Mouse (Mus musculus) v-Abl transformed pro-B cells (cell line): ENCODE measurements around the gene Adipor2.
"Not testable (repeated sequence)": the region's sequence is repeated elsewhere in the genome, so short reads cannot be mapped to it uniquely, and the experiment has no call there.

ENCODE experiments used
- in situ Hi-C, 2 experiments: fragments of 400-800 bp; cut with MboI; formaldehyde crosslinking; loops; one replicate each; pipeline ENCODE4 v1.15.1; 2025; ENCODE audit not compliant: unreplicated experiment in 2 of 2

Adipor2 gene

DNA sequence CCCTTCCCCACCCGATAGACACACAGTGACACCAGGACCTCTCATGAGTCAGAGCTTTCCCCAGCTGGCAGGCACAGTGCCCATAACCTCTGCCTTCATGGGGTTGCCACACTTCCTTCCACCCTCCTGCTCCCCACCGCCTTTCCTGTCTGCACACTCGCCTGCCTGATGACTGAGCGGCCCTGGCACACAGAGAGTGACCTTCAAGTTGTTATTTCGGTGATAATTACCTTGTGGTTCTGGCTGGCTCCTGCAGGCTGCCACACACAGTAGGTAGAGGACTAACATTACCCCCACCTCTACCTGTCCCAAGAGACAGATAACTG lies 21.2 kb downstream of the Adipor2 start:
- in situ Hi-C loops: loop anchor here (25.0 kb wide), 3 partner anchors 1066 to 1509 kb away; partner anchors contain the start of genes Hnrnpf (in 1 of the 2) and Il17ra (in 1 of the 2)

DNA sequence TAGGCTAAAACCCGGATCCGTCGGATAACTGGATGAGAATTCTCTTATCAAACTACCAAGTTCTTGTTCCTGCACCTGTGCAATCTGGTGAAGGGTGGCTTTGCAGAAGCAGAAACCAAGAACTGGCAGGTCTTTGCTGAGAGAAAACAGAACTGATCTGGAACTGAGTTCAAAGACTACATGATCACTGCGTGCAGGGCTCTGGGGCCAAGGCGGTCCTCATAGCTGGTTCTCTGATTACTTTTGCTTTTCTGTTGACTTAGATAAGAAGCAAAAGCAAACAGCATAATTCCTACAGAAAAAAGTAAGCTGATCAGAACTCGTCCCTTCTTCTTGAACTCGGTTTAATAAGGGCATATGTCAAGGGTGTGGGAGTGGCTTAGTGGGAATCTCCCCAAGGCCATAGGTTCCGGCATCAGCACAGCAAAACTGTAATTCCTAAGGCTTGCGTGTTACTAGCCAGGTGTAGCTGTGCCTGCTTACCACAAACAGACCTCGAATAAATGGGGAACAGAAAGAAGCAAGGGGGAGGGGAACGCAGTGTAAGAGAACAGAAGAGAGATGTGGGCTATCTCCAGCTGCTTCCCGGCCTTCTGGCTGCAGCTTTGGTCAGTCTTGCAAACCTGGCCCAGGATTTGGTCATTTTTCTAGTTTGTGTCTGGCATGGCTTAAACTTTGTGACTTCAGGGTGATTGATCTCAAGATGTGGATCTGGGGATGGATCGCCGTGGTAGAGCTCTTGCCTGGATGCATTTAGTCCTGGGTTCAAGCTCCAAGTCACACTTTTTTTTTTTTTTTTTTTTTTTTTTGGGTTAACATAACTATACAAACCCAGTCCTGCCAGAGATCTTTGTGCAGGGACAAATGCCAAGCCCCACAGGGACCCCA lies 21.8 kb downstream of the Adipor2 start:
- in situ Hi-C loops: loop anchor here (25.0 kb wide), 3 partner anchors 1067 to 1508 kb away; partner anchors contain the start of genes Hnrnpf (in 1 of the 2) and Il17ra (in 1 of the 2)

DNA sequence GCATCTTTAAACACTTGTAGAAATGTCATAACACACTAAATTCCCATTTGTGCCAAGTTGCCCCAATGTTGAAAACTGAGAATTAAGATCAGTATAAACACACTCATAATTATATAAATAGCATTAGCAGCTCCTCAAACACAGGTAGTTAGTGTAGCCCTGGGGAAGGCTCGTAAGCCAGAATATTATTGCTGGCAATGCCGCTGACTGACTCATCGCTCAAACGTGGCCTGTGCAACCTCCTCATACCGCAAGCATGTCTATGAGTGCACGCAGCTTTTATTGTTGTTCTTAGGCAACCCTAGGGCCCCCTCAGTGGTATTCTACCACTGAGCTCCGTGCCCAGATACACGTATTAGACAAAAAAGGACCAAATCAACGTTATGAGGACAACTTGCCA lies 24.7 kb downstream of the Adipor2 start:
- in situ Hi-C loops: loop anchor here (5.0 to 25.0 kb wide), 4 partner anchors 34 to 1506 kb away; partner anchors contain the start of genes Hnrnpf (in 1 of the 2) and Il17ra (in 1 of the 2)

DNA sequence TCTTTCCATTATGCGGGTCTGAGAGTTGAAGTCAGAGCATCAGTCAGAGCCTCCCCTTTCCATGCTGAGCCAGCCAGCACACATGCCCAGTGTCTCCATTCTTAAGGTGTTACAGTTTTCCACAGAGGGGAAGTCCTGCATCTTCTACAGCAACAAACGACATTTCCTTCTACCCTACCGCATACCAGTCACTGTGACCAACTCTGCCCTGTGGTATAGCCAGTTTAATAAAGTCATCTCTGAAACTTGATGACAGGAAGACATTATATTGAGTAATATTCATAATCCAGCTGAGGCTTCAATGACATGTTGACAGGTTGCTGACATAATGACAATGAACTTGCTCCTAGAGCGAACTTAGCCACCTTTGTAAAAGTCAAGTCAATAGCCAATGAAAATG lies 26.8 kb downstream of the Adipor2 start:
- in situ Hi-C loops: loop anchor here (5.0 to 25.0 kb wide), 4 partner anchors 37 to 1503 kb away; partner anchors contain the start of genes Hnrnpf (in 1 of the 2) and Il17ra (in 1 of the 2)

DNA sequence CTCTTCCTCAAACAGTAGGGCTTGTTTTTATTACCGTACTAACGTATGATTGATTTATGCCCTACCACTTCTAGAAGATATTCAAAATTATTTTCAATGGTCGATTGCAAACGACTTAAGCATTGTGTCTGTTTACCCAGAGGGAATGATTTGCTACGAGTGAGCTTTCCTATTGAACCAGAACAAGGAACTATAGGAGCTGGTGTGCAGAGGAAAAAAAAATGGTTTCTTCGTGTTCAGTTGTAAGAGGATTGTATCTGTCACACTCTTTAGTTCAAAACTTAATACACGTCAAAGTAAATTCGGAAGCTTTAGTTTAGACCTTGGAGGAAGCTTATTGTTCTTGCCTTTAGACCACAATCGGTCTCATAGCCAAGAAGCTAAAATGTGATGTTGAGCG lies 28.4 kb downstream of the Adipor2 start:
- in situ Hi-C loops: loop anchor here (5.0 to 25.0 kb wide), 4 partner anchors 37 to 1502 kb away; partner anchors contain the start of genes Hnrnpf (in 1 of the 2) and Il17ra (in 1 of the 2)

DNA sequence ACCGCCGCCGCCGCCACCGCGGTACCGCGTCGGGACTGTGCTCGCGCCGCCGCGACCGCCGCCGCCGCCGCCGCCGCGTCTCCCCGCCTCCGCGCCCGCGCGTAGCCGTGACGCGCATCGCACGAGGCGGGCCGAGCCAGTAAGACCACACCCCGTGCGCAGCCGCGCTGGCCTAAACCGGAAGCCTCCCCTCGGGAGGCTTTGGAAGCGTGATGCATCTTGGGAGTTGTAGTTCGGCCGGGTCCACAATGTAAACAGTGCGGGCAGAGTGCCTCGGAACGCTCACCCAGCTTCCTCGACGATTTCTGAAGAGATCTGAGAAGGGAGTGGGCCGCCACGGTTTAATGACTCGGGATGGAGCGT lies 28.9 kb downstream of the Adipor2 start:
- in situ Hi-C loops: loop anchor here (5.0 to 25.0 kb wide), 4 partner anchors 36 to 1501 kb away; partner anchors contain the start of genes Hnrnpf (in 1 of the 2) and Il17ra (in 1 of the 2)

DNA sequence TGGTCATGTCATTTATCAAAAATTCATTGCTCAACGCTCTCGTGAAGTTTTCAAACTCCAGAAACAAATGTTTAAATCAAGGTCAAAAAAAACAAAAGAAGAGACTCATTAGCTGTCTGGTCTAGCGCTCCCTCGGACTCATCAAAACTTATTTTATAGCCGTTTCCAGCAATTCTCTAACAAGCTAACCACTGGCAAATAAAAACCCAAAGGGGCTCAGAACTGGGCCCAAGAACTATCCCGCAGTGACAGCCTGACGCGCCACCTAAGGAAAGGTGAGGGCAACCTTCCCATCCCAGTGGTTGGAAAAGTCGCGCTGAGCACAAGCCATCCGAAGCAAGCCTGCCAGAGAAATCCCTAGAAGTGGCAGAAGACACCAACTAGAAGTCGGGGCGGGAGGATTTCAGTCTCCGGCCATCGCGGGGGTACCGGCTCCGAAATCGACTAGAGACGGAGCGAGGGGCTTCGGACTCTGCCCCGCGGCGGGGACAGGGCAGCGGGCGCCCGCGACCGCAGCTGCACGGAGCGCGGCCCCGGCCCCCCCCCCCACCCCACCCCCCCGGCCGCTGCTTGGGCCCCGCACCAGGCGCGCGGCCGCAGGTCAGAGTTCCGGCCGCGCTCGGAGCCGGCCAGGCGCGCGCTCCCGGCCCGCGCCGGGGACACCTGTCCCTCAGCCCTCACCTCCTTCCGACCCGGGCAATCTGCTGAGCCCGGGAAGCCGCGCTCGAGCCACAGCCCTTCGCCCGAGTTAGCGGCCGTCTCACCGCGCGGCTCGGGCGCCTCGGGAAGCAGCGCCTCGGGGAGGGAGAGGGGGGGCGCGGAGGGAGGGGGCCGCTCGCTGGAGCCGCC lies 29.5 kb downstream of the Adipor2 start:
- in situ Hi-C loops: loop anchor here (5.0 to 25.0 kb wide), 4 partner anchors 36 to 1501 kb away; partner anchors contain the start of genes Hnrnpf (in 1 of the 2) and Il17ra (in 1 of the 2)

DNA sequence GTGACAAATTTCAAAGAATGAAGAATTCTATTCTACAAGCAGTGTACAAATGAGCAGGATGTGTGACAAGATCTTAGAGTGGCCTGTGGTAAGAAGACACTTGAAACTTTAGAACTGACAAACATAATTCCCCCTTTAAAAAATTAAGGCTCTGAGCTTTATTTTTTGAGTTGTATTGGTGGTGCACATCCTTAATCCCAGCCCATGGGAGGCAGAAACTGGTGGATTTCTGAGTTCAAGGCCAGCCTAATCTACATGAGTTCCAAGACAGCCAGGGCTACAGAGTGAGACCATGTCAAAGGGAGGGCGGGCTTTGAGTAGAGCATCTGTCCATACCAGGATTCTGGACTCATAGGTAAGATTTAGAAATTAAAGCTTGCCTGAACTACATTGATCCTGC lies 30.7 kb downstream of the Adipor2 start:
- in situ Hi-C loops: loop anchor here (5.0 to 25.0 kb wide), 4 partner anchors 35 to 1500 kb away; partner anchors contain the start of genes Hnrnpf (in 1 of the 2) and Il17ra (in 1 of the 2)

- in situ Hi-C loops: loop anchor here (5.0 to 25.0 kb wide), 4 partner anchors 34 to 1499 kb away; partner anchors contain the start of genes Hnrnpf (in 1 of the 2) and Il17ra (in 1 of the 2)
These were observed 31.1 kb downstream of the Adipor2 start for GRCm38 (mm10) chr6:119386421-119386820.

DNA sequence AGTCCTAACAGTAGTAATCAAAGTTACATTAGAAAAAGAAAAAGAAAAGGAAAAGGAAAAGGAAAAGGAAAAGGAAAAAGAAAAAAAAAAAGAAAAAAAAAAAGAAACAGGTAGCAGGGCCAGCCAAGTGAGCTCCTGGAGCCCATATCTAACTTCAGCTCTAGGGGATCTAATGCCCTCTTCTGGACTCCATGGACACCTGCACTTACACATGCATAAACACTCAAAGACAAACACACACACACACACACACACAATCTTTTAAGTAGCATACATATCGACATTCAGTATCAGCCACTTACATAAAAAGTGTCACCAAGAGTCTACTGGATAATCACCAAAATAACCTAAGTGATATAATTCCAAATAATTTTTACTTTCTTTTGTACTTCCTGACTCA lies 31.8 kb downstream of the Adipor2 start:
- in situ Hi-C loops: loop anchor here (5.0 to 25.0 kb wide), 4 partner anchors 33 to 1498 kb away; partner anchors contain the start of genes Hnrnpf (in 1 of the 2) and Il17ra (in 1 of the 2)

- in situ Hi-C loops: loop anchor here (25.0 kb wide), 3 partner anchors 1084 to 1491 kb away; partner anchors contain the start of genes Hnrnpf (in 1 of the 2) and Il17ra (in 1 of the 2)
These were observed 38.9 kb downstream of the Adipor2 start for GRCm38 (mm10) chr6:119378631-119379030.

- in situ Hi-C loops: loop anchor here (25.0 kb wide), 3 partner anchors 1085 to 1490 kb away; partner anchors contain the start of genes Hnrnpf (in 1 of the 2) and Il17ra (in 1 of the 2)
These were observed 39.9 kb downstream of the Adipor2 start for GRCm38 (mm10) chr6:119377613-119378012.

DNA sequence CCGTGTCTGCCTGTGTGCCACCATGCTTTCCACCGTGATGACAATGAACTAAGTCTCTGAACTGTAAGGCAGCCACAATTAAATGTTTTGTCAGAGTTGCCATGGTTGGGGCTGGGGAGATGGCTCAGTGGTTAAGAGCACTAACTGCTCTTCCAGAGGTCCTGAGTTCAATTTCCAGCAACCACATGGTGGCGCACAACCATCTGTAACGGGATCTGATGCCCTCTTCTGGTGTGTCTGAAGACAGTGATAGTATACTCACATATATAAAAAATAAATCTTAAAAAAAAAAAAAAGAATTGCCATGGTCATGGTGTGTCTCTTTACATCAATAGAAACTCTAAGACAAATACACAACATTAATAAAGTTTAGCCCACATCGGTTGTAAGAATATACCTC lies 42.5 kb downstream of the Adipor2 start:
- in situ Hi-C loops: loop anchor here (25.0 kb wide), 3 partner anchors 1087 to 1488 kb away; partner anchors contain the start of genes Hnrnpf (in 1 of the 2) and Il17ra (in 1 of the 2)

GRCm38 (mm10) chr6:119373000-119373705 lies 44.4 kb downstream of the Adipor2 start:
- in situ Hi-C loops: no loop called here

DNA sequence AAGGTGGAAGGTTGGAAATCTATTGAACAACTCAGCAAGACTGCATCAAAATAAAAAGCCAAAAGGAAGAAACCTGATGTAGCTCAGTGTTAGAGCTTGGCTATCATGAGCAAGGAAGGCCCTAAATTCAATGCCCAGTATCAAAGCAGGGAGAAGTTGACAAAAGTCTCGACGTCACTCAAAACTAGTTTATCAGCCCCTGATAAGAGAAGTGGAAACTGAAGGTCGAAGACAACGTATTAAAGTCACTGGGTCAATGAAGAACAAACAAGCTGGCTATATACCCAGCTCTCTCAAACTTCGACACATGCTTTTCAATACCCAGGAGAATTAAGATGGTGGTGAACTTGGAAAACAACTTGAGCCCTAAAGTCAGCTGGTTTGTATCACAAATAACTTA lies 45.3 kb downstream of the Adipor2 start:
- in situ Hi-C loops: no loop called here

DNA sequence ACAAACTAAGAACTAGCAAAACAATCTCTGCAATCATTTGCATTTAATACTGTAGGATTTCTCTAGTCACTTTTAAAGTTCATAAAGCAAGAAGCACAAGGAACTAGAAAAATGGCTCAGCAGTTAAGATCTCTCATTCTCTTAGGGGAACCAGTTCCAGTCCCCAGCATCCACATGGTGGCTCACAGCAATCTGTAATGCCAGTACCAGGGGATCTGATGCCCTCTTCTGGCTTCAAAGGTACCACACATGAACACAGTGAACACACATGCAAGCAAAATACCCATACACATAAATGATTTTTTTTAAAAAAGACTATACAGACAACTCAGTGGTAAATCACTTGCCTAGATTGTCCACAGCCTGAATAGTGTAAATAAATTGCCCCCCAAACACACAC lies 45.9 kb downstream of the Adipor2 start:
- in situ Hi-C loops: no loop called here

DNA sequence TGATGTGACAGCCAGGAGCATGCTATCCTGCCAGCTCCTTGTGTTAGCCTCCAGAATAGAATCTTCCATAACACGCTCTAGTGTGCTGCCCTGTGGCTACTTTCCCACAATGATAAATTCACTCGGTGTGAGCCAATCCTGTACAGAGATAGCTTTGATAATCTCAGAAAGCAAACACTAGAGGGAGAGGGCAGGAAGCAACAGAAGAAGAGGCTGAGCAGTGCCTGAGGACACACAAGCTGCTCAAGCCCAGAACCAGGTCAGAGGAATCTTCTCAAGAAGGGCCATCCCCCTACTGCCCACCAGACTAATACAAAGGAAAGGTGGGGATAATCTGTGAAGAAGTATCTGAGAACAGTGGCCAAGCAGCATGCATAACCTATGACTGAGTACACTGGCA lies 50.1 kb downstream of the Adipor2 start:
- in situ Hi-C loops: no loop called here

- in situ Hi-C loops: not testable (repeated sequence)
These were observed 50.7 kb downstream of the Adipor2 start for GRCm38 (mm10) chr6:119366800-119367199.

- in situ Hi-C loops: no loop called here
These were observed 53.9 kb downstream of the Adipor2 start for GRCm38 (mm10) chr6:119363593-119363992.
